Mouse (Mus musculus) forebrain, postnatal 0 days (tissue): ENCODE data around the gene Gdpd5. TPM values are rescaled to one million over a fixed set of nuclear protein-coding genes. Genes with fewer than 3 reads are reported as not detected.
"Not testable (repeated sequence)": the region's sequence is repeated elsewhere in the genome, so short reads cannot be mapped to it uniquely, and the experiment has no call there.

Experiments used
- ATAC-seq: fragments of 200-750 bp; cut with Nextera tagmentation; 2 replicates; pipeline ENCODE4 v1.8.0; 2017; ENCODE audit warnings: mild to moderate bottlenecking, moderate library complexity
- DNase-seq: peaks from one replicate; pipeline ENCODE4 v3.0.0-alpha.2; 2015
- H3K27ac ChIP-seq: fragments of 300-500 bp; sonication (generic); 2 replicates; pipeline ENCODE4 v1.5.1; 2014; ENCODE audit warnings: low read depth, mild to moderate bottlenecking, antibody characterized with exemption, low read length, moderate library complexity, mixed read lengths
- H3K27me3 ChIP-seq: fragments of 300-500 bp; sonication (generic); 2 replicates; pipeline ENCODE4 v1.6.1; 2014; ENCODE audit warnings: mild to moderate bottlenecking, low read length, mixed read lengths; ENCODE audit not compliant: insufficient read depth
- H3K36me3 ChIP-seq: fragments of 300-500 bp; sonication (generic); 2 replicates; pipeline ENCODE4 v1.6.1; 2014; ENCODE audit warnings: mild to moderate bottlenecking, moderate library complexity; ENCODE audit not compliant: insufficient read depth
- H3K4me1 ChIP-seq: fragments of 300-500 bp; sonication (generic); 2 replicates; pipeline ENCODE4 v1.6.1; 2014; ENCODE audit warnings: antibody characterized with exemption; ENCODE audit not compliant: insufficient read depth
- H3K4me2 ChIP-seq: fragments of 300-500 bp; sonication (generic); 2 replicates; pipeline ENCODE4 v1.6.1; 2014; ENCODE audit warnings: low read depth, mild to moderate bottlenecking, moderate library complexity
- H3K4me3 ChIP-seq: fragments of 300-500 bp; sonication (generic); 2 replicates; pipeline ENCODE4 v1.5.1; 2014; ENCODE audit warnings: low read depth, low read length, mixed read lengths
- H3K9ac ChIP-seq: fragments of 300-500 bp; sonication (generic); 2 replicates; pipeline ENCODE4 v1.6.1; 2014; ENCODE audit warnings: mild to moderate bottlenecking
- H3K9me3 ChIP-seq: fragments of 300-500 bp; sonication (generic); 2 replicates; pipeline ENCODE4 v1.6.1; 2016; ENCODE audit warnings: low read length
- CTCF ChIP-seq: sonication (generic); IDR thresholded peaks from 2 replicates; pipeline ENCODE4 v1.5.1; 2016; ENCODE audit warnings: antibody characterized with exemption, control low read depth, low read depth
- WGBS: fragments of 180-500 bp; shearing (Covaris S2); extraction: QIAGEN DNeasy Blood & Tissue Kit; methylation state at CpG from one replicate; pipeline ENCODE4 v1.1.7; 2014; 5-methylcytosine and 5-hydroxymethylcytosine counted together
- polyA plus RNA-seq: library from polyadenylated mRNA; unstranded; fragments of >200 nt; fragmentation: Nextera tagmentation; extraction: Ambion mirVana; gene quantifications from 2 replicates; pipeline ENCODE4 v1.2.1, GENCODE M21; 2015
- total RNA-seq: library from RNA; depleted of rRNA; stranded (reverse); fragments of >200 nt; gene quantifications from 2 replicates; pipeline ENCODE4 v1.2.3, GENCODE M21; 2014

Gene Gdpd5
- total and polyA plus RNA-seq, 2 experiments from 2014 or later: 38.2 to 41.2 TPM

DNA sequence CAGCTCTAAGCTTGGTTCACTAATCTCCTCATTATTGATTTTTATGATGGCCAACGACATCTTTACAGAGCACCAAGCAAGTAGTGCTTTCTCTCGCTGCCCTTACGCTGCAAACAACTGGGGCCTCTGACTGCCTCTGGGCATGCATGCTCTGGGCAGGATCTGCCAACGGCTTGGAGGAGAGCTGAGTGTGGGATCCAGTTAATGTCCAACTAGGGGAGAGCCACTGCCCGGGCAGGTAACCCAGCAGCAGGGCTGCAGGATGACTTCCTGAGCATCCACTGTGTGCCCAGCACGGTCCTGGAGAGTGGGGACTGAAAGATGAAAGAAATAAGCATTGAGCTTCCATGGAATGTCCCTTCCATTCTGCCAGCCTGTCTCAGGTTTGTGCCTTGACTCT, 14.5 kb upstream of the Gdpd5 start:
- no peak for ATAC-seq
- H3K27ac ChIP-seq: no peak overlapping the region
- H3K4me2 ChIP-seq: no peak overlapping the region
- H3K4me3 ChIP-seq: no peak overlapping the region
- no peaks in the 10 kb centered on the region for H3K36me3 ChIP-seq
- TF ChIP-seq CTCF: no peak
- no peaks in the 10 kb centered on the region for H3K9me3 ChIP-seq
- H3K9ac ChIP-seq: no peak overlapping the region
- DNase-seq: no peak
- no peaks in the 10 kb centered on the region for H3K27me3 ChIP-seq
- 77% methylated on average over 6 of the region's 6 CpGs for WGBS
- H3K4me1 ChIP-seq: no peaks in the 10 kb centered on the region

DNA sequence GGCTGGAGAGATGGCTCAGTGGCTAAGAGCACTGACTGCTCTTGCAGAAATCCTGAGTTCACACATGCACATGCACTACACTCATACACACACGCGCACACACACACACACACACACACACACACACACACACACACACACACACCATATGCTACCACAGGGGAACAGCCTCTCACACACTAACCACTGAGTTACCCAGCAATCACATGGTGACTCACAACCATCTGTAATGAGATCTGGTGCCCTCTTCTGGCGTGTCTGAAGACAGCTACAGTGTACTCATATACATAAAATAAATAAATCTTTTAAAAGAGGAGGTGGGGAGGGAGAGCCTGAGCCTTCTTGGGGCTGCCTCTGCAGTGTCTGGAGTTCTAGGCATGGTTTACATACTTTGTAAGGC, 6.9 kb upstream of the Gdpd5 start:
- not testable (repeated sequence) for H3K4me1 ChIP-seq, H3K4me3 ChIP-seq, H3K36me3 ChIP-seq, H3K9ac ChIP-seq, H3K27me3 ChIP-seq, H3K27ac ChIP-seq, H3K9me3 ChIP-seq, H3K4me2 ChIP-seq
- TF ChIP-seq CTCF: peak; percentile 62
- DNase-seq (peak; percentile 50), ATAC-seq (peak; percentile 79)
- 35% methylated on average over 3 of the region's 3 CpGs for WGBS

DNA sequence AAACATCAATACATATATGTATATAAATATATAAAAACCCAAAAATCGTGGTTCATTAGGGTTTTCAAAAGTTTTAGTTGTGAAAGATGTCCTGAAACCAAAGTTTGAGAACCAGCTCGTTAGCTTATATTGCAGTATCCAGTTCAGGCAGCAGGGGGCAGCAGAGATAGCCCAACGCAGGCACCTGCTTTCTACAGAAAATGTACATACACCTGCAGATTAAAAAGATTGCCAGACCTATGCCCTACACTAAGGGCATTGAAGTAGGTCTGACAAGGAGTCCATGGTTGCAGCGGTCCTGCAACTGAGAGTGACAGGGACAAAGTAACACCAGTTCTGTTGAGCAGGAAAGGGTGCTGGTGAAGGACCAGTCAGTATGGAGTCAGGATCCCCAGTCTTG, 5.8 kb upstream of the Gdpd5 start:
- H3K4me2 ChIP-seq: no peak overlapping the region
- ATAC-seq: no peak
- peak; percentile 84 for TF ChIP-seq CTCF

DNA sequence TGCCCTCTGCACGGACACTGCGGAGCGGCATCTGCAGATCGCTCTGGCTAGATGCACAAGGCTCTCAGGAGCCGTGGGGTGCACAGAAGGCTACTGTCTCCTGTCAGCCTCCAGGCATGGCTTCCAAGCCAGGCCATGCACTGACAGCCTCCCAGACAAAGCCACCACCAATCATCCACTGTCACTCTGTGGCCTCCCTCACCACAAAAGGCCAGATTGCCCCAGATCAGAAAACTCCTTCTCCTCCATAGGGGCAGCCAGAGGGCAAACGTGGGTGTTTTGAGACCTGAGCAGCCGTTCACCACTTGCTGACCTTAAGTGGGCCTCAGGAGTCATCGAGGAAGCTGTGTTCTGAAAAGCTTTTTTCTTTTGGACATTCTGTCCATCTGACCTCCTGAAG, 2.3 kb upstream of the Gdpd5 start:
- TF ChIP-seq CTCF: no peak
- WGBS: 79% methylated on average over 8 of the region's 8 CpGs
- H3K27ac ChIP-seq: no peak overlapping the region
- no peak overlapping the region for H3K4me2 ChIP-seq
- no peaks in the 10 kb centered on the region for H3K27me3 ChIP-seq
- no peak overlapping the region for H3K9ac ChIP-seq
- ATAC-seq (no peak), DNase-seq (no peak)
- H3K9me3 ChIP-seq: no peaks in the 10 kb centered on the region
- no peaks in the 10 kb centered on the region for H3K36me3 ChIP-seq
- peaks cover 10% of the 10 kb centered on the region for H3K4me1 ChIP-seq
- no peak overlapping the region for H3K4me3 ChIP-seq

More for the DNA sequence above, 5.8 kb upstream of the Gdpd5 start:
- peak; percentile 84 for DNase-seq
- H3K27ac ChIP-seq: no peak overlapping the region
- H3K4me1 ChIP-seq: no peaks in the 10 kb centered on the region; the same call in 1 of the 2 replicates
- H3K9me3 ChIP-seq: no peaks in the 10 kb centered on the region
- 5% methylated on average over 4 of the region's 4 CpGs for WGBS
- H3K36me3 ChIP-seq: no peaks in the 10 kb centered on the region
- no peak overlapping the region for H3K4me3 ChIP-seq
- H3K27me3 ChIP-seq: no peaks in the 10 kb centered on the region
- no peak overlapping the region for H3K9ac ChIP-seq

DNA sequence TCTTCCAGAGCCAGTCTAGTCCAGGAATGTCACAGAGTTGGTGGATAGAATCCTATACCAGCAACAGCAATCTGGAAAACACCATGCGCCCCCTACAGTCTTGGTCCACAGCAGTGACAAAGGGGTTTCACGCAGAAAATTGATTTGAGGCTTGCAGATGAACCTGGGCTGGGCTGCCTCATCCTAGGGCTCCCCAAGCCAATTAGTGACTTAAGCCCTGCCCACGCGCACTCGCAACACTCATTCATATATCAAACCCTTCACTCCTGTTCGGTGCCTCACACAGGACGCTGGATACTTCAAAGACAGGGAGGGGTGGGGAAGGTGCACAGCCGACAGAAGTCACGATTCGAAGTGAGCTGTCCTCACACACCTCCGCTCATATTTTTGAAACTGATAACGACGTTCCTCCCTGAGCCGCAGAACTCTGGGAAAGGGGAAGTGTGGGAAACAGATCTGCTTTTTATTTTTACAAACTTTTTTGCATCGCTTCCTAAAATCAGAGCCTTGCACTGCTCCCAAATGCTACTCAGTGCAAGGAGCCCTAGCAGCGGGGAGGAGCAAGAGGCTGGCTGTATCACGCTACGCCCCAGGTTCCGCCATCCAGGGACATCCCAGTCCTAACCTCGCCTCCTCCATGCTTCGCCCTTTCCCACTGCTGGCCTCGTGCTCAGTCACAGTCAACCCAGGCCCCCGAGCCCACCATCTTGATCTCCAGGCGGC, 562 bp upstream of the Gdpd5 start:
- peak; percentile 75 for TF ChIP-seq CTCF
- peak; percentile 68 for ATAC-seq
- peak overlapping the region; percentile 77 for H3K4me2 ChIP-seq
- H3K9ac ChIP-seq: peak overlapping the region; percentile 73
- H3K9me3 ChIP-seq: no peaks in the 10 kb centered on the region
- H3K27ac ChIP-seq: peak overlapping the region; percentile 95
- peak; percentile 82 for DNase-seq
- no peaks in the 10 kb centered on the region for H3K36me3 ChIP-seq
- no peaks in the 10 kb centered on the region for H3K27me3 ChIP-seq
- H3K4me1 ChIP-seq: peaks cover 23% of the 10 kb centered on the region
- under 1% methylated on average over 24 of the region's 24 CpGs for WGBS
- peak overlapping the region; percentile 68 for H3K4me3 ChIP-seq

DNA sequence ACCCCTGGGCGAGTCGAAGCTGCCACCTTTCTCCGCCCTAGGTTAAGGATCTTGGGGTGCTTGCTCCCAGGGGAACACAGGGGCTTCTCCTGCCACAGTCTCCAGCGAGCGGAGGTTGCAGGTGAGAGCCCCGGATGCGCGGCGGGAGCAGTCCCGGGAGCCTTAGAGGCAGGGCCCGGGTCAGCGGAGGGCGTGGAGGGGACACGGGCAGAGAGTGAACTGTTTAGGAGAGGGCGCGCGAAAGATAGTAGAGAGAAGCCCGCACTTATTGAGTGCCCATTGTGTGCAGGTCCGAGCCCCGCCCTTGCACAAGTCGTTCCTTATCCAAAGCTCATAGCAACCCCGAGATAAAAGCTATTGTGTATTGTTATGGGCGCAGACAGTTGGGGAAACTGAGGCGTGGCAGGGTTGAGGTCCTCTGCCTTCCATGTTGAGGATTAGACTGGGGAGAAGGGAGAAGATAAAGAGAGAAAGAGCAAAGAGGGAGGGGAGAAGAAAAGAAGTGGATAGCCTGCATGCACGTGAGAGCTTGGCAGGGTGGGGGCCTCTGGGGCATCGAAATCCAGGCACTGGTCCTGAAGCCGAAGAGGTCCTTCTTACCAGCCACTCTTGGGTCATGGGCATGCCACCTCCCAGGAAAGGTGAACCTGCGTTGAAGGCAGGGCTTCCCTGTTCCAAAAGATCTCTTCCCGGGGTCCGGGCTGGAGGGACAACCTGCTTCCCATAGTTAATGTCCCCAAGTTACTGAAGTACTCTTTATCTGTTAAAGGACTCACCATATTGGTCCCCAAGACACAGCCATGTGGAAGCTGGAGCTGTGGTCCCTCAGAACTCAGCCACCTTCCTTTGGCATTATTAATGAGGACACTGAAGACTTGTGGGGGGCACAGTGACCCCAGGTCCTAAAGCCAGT, 1.1 kb downstream of the Gdpd5 start:
- Histone ChIP-seq H3K27me3 (no peaks in the 10 kb centered on the region), H3K4me2 (peak overlapping the region; percentile 77), H3K4me3 (peak overlapping the region; percentile 68), H3K4me1 (peaks cover 28% of the 10 kb centered on the region), H3K36me3 (peaks cover 5% of the 10 kb centered on the region; the same call in 1 of the 2 replicates), H3K9ac (peak overlapping the region; percentile 73), H3K27ac (no peak overlapping the region), H3K9me3 (no peaks in the 10 kb centered on the region)
- ATAC-seq (no peak), DNase-seq (peak; percentile 17)
- 9% methylated on average over 30 of the region's 30 CpGs for WGBS
- no peak for TF ChIP-seq CTCF

DNA sequence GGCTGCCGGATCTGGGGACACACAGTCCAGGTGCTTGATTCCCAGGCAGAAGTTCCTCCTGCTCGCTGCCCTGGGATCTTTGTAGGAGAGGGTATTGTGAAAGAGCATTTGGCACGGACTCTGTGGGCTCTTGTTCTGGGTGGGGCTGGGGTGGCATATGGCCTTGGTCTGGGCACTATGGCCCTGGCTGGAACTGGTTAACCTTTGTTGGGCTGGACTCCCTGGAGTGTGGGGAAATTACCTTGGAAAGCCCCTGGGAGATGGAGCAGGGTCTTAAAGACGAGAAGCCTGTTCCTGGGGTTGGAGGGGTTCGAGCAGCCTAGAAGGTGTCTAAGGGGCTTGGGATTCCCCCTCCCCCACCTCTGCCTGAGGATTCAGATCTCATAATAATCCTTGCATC, 2.0 kb downstream of the Gdpd5 start:
- Histone ChIP-seq H3K4me3 (peak overlapping the region; percentile 68), H3K4me1 (peaks cover 28% of the 10 kb centered on the region), H3K9me3 (no peaks in the 10 kb centered on the region), H3K36me3 (peaks cover 11% of the 10 kb centered on the region), H3K4me2 (peak overlapping the region; percentile 77), H3K9ac (peak overlapping the region; percentile 73), H3K27ac (no peak overlapping the region), H3K27me3 (no peaks in the 10 kb centered on the region)
- TF ChIP-seq CTCF: no peak
- 53% methylated on average over 5 of the region's 5 CpGs for WGBS
- DNase-seq (no peak), ATAC-seq (no peak)
